Mouse (Mus musculus): ENCODE data around the gene Arid4b.

Arid4b gene

GRCm38 (mm10) chr13:14059582-14059981 is 3.5 kb upstream of the Arid4b start:
- no peak for DNase-seq (ENCODE audit: extremely low spot score, low read depth, low spot score)

- DNase-seq (ENCODE audit: extremely low spot score, low read depth, low spot score): no peak
Observed at GRCm38 (mm10) chr13:14062209-14063012, 621 bp upstream of the Arid4b start.

- no peak for DNase-seq (ENCODE audit: extremely low spot score, low read depth, low spot score)
Observed at GRCm38 (mm10) chr13:14063942-14064271, 875 bp downstream of the Arid4b start.

GRCm38 (mm10) chr13:14064341-14065027 is 1.5 kb downstream of the Arid4b start:
- no peak for DNase-seq (ENCODE audit: extremely low spot score, low read depth, low spot score)

GRCm38 (mm10) chr13:14065028-14065380 is 2.0 kb downstream of the Arid4b start:
- DNase-seq (ENCODE audit: extremely low spot score, low read depth, low spot score): peak; percentile 2

- no peak for DNase-seq (ENCODE audit: extremely low spot score, low read depth, low spot score)
Observed at GRCm38 (mm10) chr13:14065701-14066100, 2.7 kb downstream of the Arid4b start.

- no peak for DNase-seq (ENCODE audit: extremely low spot score, low read depth, low spot score)
Observed at GRCm38 (mm10) chr13:14068035-14068434, 5.0 kb downstream of the Arid4b start.

GRCm38 (mm10) chr13:14069291-14069690 is 6.3 kb downstream of the Arid4b start:
- no peak for DNase-seq (ENCODE audit: extremely low spot score, low read depth, low spot score)

GRCm38 (mm10) chr13:14074371-14074770 is 11.3 kb downstream of the Arid4b start:
- no peak for DNase-seq (ENCODE audit: extremely low spot score, low read depth, low spot score)

GRCm38 (mm10) chr13:14075326-14075725 is 12.3 kb downstream of the Arid4b start:
- no peak for DNase-seq (ENCODE audit: extremely low spot score, low read depth, low spot score)

GRCm38 (mm10) chr13:14088669-14089068 is 25.6 kb downstream of the Arid4b start:
- no peak for DNase-seq (ENCODE audit: extremely low spot score, low read depth, low spot score)

- DNase-seq (ENCODE audit: extremely low spot score, low read depth, low spot score): no peak
Observed at GRCm38 (mm10) chr13:14103026-14103425, 40.0 kb downstream of the Arid4b start.

GRCm38 (mm10) chr13:14110154-14110873 is 47.3 kb downstream of the Arid4b start:
- peak; percentile 24 for DNase-seq (ENCODE audit: extremely low spot score, low read depth, low spot score)

GRCm38 (mm10) chr13:14111146-14111545 is 48.1 kb downstream of the Arid4b start:
- no peak for DNase-seq (ENCODE audit: extremely low spot score, low read depth, low spot score)

- no peak for DNase-seq (ENCODE audit: extremely low spot score, low read depth, low spot score)
Observed at GRCm38 (mm10) chr13:14113746-14114528, 50.9 kb downstream of the Arid4b start.

GRCm38 (mm10) chr13:14115805-14116204 is 52.8 kb downstream of the Arid4b start:
- no peak for DNase-seq (ENCODE audit: extremely low spot score, low read depth, low spot score)

GRCm38 (mm10) chr13:14131651-14132050 is 68.6 kb downstream of the Arid4b start:
- DNase-seq (ENCODE audit: extremely low spot score, low read depth, low spot score): no peak

- no peak for DNase-seq (ENCODE audit: extremely low spot score, low read depth, low spot score)
Observed at GRCm38 (mm10) chr13:14142294-14142966, 79.4 kb downstream of the Arid4b start.

- no peak for DNase-seq (ENCODE audit: extremely low spot score, low read depth, low spot score)
Observed at GRCm38 (mm10) chr13:14177989-14178388, 115.0 kb downstream of the Arid4b start.

- DNase-seq (ENCODE audit: extremely low spot score, low read depth, low spot score): no peak
Observed at GRCm38 (mm10) chr13:14179669-14180068, 116.6 kb downstream of the Arid4b start.

- no peak for DNase-seq (ENCODE audit: extremely low spot score, low read depth, low spot score)
Observed at GRCm38 (mm10) chr13:14245946-14246345, 182.9 kb downstream of the Arid4b start.
